Mouse (Mus musculus): ENCODE results near the gene Fchsd2.
"Not testable (repeated sequence)": the region's sequence is repeated elsewhere in the genome, so short reads cannot be mapped to it uniquely, and the experiment has no call there.

Fchsd2 gene

GRCm38 (mm10) chr7:101113410-101113809, 20.7 kb downstream of the Fchsd2 start:
- DNase-seq (ENCODE audit: low spot score in 2 of 2), result no peak

- DNase-seq (ENCODE audit: low spot score in 2 of 2), result no peak
Observed at GRCm38 (mm10) chr7:101114328-101114727, 21.7 kb downstream of the Fchsd2 start.

GRCm38 (mm10) chr7:101119391-101119790, 26.7 kb downstream of the Fchsd2 start:
- DNase-seq (ENCODE audit: low spot score in 2 of 2), result no peak

DNA sequence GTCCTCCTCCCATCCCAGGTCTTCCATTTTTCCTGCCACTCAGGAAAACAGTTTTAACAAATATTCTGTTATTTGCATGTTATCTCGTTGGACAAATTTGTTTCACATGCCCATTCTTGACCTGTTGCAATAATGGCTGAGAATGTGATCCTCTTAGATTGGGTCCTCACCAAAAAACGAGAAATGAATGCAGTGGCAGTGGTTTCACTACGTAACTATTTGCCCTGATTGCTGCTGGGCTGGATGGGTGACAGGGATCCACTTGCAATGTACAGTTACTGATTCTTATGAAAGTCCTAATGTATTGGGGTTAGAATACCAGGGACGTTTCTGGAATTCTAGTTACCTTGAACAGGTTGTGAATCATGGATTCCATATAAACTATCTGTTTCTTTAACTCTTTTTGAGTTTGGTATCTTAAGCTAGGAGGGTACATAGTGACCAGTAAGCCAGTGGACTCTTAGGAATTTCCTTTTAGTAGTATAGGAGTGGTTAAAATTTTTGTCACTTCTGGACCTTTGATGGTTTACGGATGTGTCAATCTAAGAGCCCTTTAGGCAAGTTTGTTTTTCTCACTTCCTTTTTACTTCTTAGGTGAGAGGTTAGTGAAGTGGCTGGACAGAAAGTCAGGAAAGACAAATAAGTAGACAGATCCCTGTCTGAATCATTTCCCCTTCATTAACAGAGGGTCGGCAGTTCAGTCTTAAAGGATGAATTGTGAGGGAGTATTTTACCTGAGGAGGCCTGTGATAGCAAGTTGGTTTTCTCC, 31.1 kb downstream of the Fchsd2 start:
- DNase-seq (ENCODE audit: low spot score in 2 of 2), result no peak

DNA sequence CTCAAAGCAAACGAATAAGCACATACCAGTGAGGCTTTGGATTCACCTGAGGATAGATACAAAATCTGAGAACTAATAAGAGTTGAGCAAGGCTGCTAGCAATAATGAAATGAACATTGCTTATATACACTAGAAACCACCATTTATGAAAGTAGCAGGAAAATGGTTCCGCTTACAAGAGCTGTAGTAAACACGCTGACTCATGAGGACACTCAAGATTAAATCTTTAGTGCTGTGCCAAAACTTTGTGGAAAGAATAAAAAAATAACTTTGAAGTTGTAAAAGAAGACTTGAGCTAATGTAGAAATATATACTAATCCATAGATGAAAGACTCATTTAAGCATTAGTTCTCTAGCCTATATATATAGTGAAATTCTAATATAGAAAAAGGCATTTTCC, 35.1 kb downstream of the Fchsd2 start:
- no peak for DNase-seq (ENCODE audit: low spot score in 2 of 2)

DNA sequence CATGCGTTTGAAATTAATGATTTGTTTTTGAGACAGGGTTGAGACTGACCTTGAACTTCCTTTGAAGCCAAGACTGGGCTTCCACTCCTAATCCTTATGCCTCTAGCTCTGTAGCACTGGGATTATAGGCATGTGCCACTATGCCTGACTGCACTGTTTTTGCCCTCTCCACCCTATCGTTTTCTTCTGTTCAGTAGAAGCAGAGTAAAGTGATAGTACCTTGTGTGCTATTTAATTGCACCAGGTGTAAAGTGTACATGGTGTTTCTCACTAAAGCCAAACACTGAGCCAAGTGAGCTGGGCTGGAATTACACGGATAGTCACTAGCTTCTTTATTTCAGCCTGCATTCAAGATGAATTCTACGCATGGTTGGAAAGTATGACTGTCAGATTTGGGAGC, 35.9 kb downstream of the Fchsd2 start:
- DNase-seq (ENCODE audit: low spot score in 2 of 2), result no peak

DNA sequence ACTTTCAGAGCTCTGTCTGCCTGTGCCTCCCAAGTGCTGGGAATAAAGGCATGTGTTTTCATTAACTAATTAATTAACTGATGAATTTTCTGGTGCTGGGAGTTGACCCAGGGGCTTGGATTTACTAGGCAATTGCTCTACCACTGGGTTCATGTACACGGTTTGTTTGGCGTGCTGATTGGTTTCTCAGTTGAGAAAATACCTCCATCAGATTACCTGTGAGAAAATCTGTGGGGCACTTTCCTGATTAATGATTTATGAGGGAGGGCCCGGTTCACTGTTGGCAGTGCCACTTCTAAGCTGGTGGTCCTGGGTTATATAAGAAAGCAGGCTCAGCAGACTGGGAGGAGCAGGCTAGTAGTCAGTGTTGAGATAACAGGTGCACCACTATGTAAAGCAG, 38.0 kb downstream of the Fchsd2 start:
- DNase-seq (ENCODE audit: low spot score in 2 of 2), result no peak

GRCm38 (mm10) chr7:101131281-101131680, 38.6 kb downstream of the Fchsd2 start:
- no peak for DNase-seq (ENCODE audit: low spot score in 2 of 2)

DNA sequence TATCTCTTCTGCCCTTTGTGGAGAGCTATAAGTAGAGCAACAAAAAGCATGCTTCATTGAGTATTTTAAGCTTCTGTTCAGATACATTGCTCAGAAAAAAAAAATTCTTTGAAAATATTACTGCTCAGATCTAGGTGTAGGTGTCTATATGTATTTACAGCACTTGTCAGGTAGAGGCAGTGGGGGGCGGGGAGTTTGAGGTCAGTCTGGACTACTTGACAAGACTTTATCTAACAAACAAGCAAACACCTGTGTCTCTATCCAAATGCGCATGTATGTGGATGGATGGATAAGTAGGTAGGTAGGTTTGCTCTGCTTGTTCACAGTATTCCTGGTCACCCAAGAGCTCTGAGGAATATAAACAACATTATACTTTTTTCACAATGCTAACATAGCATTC, 40.9 kb downstream of the Fchsd2 start:
- no peak for DNase-seq (ENCODE audit: low spot score in 2 of 2)

DNA sequence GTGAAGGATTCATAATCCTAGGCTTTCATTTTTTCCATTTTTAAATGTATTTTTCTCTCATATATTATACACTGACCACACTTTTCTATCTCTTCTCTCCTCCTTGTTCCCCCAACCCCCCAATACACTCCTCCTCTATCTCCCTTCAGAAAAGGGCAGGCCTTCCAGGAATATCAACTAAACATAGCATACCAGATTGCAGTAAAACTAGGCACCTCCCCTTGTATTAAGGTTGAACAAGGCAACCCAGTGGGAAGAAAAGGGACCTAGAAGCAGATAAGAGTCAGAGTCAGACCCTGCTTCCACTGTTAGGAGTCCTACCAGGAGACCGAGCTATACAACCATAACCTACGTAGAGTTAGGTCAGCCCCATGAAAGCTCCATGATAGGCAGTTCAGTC, 41.5 kb downstream of the Fchsd2 start:
- no peak for DNase-seq (ENCODE audit: low spot score in 2 of 2)

DNA sequence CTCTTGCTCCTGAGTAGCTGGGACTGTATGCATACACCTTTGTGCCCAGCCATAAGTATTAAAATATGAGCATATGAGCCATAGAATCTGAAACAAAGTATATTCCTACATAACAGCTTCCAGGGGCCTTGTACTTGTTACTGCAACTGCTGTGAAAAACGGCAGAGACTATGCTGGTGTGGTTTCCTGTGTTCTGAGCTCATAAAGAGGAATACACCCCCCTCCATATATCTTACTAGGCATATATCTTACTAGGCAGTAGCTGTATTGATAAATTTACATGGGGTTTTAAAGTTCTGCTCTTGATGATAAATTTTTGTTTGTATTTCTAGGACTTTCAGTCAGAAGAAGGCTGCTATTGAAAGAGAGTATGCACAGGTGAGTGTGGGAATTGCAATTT, 46.2 kb downstream of the Fchsd2 start:
- DNase-seq (ENCODE audit: low spot score in 2 of 2), result no peak

DNA sequence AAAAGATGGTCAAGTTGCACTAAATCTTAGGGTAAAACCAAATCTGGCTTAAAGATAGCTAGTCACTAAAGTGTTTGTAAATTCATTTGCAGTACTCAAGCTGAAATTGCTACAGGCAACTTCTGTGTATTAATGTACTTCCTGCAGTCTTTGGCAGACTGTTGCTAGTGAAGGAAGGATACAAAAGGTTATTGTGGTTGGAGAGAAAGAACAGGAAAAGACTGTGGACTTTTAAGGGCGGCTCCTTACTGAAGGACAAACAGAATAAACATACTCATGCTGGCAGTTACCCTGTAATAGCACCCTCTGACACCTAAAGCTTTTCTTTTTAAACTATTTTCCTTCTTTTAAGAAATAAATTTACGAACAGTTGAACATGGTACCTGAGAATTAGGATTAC, 50.2 kb downstream of the Fchsd2 start:
- no peak for DNase-seq (ENCODE audit: low spot score in 2 of 2)

DNA sequence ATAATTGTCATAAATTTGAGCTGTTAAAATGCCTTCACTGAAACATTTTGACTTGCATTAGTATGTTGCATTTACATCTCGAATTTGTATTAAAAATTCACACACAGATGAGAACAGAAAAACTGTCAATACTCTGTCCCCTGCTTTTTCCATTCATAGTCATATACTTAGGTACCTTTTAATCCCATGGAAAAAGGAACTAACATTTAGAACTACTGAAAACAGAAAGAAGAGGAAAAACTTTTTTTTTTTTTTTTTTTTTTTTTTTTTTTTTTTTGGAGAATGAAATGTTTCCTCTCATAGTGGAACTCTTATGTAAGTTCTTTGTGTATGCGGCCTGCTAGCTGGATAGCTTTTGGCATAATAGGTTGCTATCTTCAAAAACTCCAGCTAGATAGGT, 51.6 kb downstream of the Fchsd2 start:
- no peak for DNase-seq (ENCODE audit: low spot score in 2 of 2)

DNA sequence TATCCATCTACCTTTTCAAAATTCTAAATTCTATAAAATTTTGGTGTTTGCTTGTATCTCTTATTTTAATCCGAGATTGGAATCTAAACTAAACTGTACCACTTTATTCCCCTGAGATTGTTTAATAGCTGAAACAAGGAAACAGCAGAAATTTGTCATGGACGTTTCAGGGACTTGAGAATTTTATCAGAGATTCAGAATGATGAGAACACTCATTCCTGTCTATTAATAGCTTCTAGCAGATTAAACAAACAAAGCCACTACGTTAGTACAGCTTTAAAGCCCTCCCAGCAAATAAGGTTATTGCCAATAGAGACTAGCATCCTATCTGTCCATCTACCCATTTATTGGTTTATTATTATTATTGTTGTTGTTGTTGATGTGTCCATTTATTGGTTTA, 56.4 kb downstream of the Fchsd2 start:
- no peak for DNase-seq (ENCODE audit: low spot score in 2 of 2)

DNA sequence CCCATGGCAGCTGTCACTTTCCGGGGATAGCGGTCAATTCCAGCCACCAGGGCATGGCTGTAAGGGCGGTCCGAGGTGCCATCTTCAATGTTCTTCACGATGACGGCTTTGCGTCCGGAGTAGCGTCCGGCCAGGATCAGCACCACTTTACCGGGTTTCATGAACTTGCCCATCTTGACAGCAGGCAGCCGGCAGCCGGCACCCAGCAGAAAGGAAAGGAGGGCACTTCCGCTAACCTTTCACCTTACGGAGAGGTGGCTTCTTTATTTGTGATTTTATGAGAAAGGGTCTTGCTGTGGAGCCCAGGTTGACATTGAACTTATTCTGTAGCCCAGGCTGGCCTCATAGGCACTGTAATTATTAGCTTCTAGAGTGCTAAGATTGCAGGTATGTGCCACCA, 62.2 kb downstream of the Fchsd2 start:
- DNase-seq (ENCODE audit: low spot score in 2 of 2), result not testable (repeated sequence)

DNA sequence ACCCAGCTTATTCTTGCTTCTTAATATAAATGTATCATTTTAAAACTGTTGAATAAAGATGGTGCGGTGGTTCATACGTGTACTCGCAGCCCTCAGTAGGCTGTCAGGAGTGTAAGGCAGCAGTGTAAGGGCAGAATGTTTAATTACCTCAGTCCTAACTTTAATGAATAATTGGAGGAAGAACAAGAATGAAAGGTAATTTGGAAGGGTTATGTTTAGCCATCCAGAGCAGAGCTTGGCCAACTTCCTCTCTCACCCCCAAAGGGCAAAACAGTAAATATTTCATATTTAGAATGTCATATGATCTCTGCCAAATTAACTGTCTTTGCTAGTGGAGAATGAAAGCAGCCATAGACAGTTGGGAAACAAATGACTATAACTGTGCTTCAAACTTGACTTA, 62.6 kb downstream of the Fchsd2 start:
- no peak for DNase-seq (ENCODE audit: low spot score in 2 of 2)

- DNase-seq (ENCODE audit: low spot score in 2 of 2), result no peak
Observed at GRCm38 (mm10) chr7:101160266-101160665, 67.6 kb downstream of the Fchsd2 start.

GRCm38 (mm10) chr7:101162781-101163180, 70.1 kb downstream of the Fchsd2 start:
- DNase-seq (ENCODE audit: low spot score in 2 of 2), result no peak

- no peak for DNase-seq (ENCODE audit: low spot score in 2 of 2)
Observed at GRCm38 (mm10) chr7:101163878-101164277, 71.2 kb downstream of the Fchsd2 start.

- DNase-seq (ENCODE audit: low spot score in 2 of 2), result no peak
Observed at GRCm38 (mm10) chr7:101166568-101166967, 73.9 kb downstream of the Fchsd2 start.

GRCm38 (mm10) chr7:101170482-101170881, 77.8 kb downstream of the Fchsd2 start:
- DNase-seq (ENCODE audit: low spot score in 2 of 2), result no peak

GRCm38 (mm10) chr7:101171002-101171401, 78.3 kb downstream of the Fchsd2 start:
- DNase-seq (ENCODE audit: low spot score in 2 of 2), result no peak

GRCm38 (mm10) chr7:101173331-101173730, 80.7 kb downstream of the Fchsd2 start:
- no peak for DNase-seq (ENCODE audit: low spot score in 2 of 2)

- no peak for DNase-seq (ENCODE audit: low spot score in 2 of 2)
Observed at GRCm38 (mm10) chr7:101178751-101179150, 86.1 kb downstream of the Fchsd2 start.

Data from right cerebral cortex, postnatal 10 days (tissue).